Mouse (Mus musculus): ENCODE results near the gene Slc6a5. TPM values are rescaled to one million over a fixed set of nuclear protein-coding genes. Genes with fewer than 3 reads are reported as not detected.

The Slc6a5 gene
- polyA plus RNA-seq, 1 experiment from 2014 or later = not detected

GRCm38 (mm10) chr7:49902003-49902552 is 7.9 kb upstream of the Slc6a5 start:
- no peak overlapping the region for H3K27ac ChIP-seq (ENCODE audit: low read depth, low read length)
- 41% methylated on average over 9 of the region's 9 CpGs for WGBS
- no peak overlapping the region for H3K9ac ChIP-seq (ENCODE audit: low read depth, low read length)
- H3K9me3 ChIP-seq (ENCODE audit: control insufficient read depth) = no peaks in the 10 kb centered on the region
- no peak overlapping the region for H3K4me3 ChIP-seq (ENCODE audit: low read depth, low read length)
- H3K4me1 ChIP-seq (replicated peaks; ENCODE audit: control insufficient read depth, insufficient read depth, low read length) = no peaks in the 10 kb centered on the region
- no peak for ATAC-seq
- no peak for TF ChIP-seq CTCF (IDR thresholded peaks at IDR 0.05; ENCODE audit: low read depth)
- H3K4me2 ChIP-seq (replicated peaks; ENCODE audit: low read depth) = no peak overlapping the region
- no peaks in the 10 kb centered on the region for H3K36me3 ChIP-seq (ENCODE audit: control insufficient read depth, insufficient read depth)
- H3K27me3 ChIP-seq (replicated peaks; ENCODE audit: control insufficient read depth, insufficient read depth, low read length) = peaks cover 25% of the 10 kb centered on the region

DNA sequence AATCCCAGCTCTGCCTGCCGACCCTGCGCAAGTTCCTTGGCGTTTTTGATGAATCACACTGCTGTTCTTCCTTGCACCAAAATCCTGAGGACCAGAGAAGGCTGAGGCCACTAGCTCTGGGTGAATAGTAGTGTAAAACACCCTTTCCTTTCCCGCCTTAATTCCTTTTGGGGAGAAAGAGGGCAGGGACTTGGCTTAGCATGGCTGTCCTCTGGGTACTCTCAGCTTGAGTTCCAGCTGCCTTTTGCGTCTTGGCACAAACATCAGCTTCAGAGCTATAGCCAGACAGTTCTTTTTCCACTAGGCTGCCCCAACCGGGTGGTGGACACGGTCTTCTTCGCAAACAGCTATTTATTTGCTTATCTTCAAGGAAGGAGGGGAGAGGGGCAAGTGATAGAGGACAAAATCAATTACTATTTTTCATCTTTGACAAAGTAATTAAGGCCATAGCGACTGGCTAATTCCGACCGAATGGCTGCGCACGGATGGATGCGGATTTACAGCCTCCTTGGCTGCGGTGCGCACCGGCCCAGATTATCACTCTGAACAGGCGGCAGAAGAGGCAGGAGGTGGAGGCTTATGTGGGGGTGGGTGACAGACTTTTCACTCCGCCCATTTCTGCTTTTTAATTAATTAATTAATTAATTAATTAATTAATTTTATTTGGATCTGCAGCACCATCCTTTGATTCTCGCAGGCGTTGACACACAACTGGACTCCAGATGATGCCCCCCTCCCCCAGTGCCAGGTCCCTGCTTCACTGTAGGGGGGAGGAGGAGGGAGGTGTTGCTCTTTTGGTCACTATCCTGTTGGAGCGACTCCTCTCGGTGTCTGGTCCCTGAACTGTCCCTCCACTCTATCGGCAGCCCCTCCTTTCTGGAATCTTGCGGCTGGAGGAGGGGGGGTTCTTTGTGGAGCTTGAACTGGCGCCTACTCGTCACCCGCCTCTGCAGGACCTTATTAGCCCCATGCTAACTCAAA is 2.5 kb upstream of the Slc6a5 start:
- 3% methylated on average over 28 of the region's 28 CpGs for WGBS
- Histone ChIP-seq H3K27ac (ENCODE audit: low read depth, low read length) (no peak overlapping the region), H3K9me3 (ENCODE audit: control insufficient read depth) (no peaks in the 10 kb centered on the region), H3K4me2 (replicated peaks; ENCODE audit: low read depth) (no peak overlapping the region), H3K4me3 (ENCODE audit: low read depth, low read length) (no peak overlapping the region), H3K9ac (ENCODE audit: low read depth, low read length) (no peak overlapping the region), H3K27me3 (replicated peaks; ENCODE audit: control insufficient read depth, insufficient read depth, low read length) (peaks cover 78% of the 10 kb centered on the region), H3K4me1 (replicated peaks; ENCODE audit: control insufficient read depth, insufficient read depth, low read length) (no peaks in the 10 kb centered on the region), H3K36me3 (ENCODE audit: control insufficient read depth, insufficient read depth) (no peaks in the 10 kb centered on the region)
- no peak for TF ChIP-seq CTCF (IDR thresholded peaks at IDR 0.05; ENCODE audit: low read depth)
- ATAC-seq = no peak

DNA sequence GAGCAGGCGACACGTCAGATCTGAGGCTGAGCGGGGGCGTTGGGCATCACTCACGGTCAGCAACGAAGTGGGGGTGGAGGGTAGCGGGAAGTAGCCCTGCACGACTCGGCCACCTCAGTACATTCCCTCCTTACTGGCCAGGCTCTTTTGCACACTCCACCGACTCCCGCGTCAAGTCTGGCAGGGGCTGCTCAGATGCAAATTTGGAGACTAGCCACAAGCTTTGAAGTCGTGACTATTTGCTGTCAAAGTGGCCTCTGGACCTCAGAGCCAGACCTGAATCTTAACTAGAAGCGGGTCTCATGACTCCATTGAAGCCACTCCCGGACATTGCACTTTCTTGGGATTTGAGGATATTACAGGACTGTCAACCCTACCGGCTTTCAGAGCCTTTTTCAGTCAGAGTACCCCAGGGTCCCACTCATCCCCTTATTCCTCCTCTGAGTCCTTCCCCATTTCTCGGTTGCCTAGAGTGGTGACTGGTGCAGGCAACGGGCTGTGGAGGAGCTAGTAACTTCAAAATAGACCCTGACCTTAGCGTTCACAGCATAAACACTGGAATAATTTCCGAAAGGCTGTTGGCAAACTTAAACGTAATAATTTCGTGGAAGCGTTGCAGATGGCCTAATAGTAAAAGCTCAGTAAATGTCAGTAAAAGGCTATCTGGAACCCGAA is 1.6 kb upstream of the Slc6a5 start:
- Histone ChIP-seq H3K27me3 (replicated peaks; ENCODE audit: control insufficient read depth, insufficient read depth, low read length) (peaks cover 85% of the 10 kb centered on the region), H3K4me3 (ENCODE audit: low read depth, low read length) (no peak overlapping the region), H3K27ac (ENCODE audit: low read depth, low read length) (no peak overlapping the region), H3K9me3 (ENCODE audit: control insufficient read depth) (no peaks in the 10 kb centered on the region), H3K9ac (ENCODE audit: low read depth, low read length) (no peak overlapping the region), H3K4me2 (replicated peaks; ENCODE audit: low read depth) (no peak overlapping the region), H3K4me1 (replicated peaks; ENCODE audit: control insufficient read depth, insufficient read depth, low read length) (no peaks in the 10 kb centered on the region), H3K36me3 (ENCODE audit: control insufficient read depth, insufficient read depth) (no peaks in the 10 kb centered on the region)
- no peak for ATAC-seq
- TF ChIP-seq CTCF (IDR thresholded peaks at IDR 0.05; ENCODE audit: low read depth) = no peak
- 3% methylated on average over 24 of the region's 24 CpGs for WGBS

DNA sequence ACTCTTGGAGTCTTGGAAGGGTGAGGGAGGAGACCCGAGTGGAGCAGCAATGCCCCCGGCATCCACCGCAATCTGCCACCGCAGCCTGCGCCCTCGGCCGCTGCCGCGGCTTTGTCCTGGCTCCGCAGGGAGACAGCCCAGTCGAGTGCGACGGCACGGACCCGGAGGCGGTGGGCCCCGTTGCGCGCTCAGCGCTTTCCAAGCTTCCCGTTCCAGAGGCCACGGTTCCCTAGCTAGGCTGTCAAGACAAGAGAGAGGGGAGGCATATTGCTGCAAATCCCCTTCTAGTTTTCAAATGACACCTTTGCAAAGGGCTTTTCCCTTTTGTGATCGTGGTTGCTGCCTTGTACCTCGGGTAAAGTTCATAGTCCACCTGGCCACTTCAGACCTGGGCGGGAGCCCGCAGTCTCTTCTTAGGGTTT is 945 bp upstream of the Slc6a5 start:
- H3K9me3 ChIP-seq (ENCODE audit: control insufficient read depth) = no peaks in the 10 kb centered on the region
- H3K9ac ChIP-seq (ENCODE audit: low read depth, low read length) = no peak overlapping the region
- H3K4me1 ChIP-seq (replicated peaks; ENCODE audit: control insufficient read depth, insufficient read depth, low read length) = no peaks in the 10 kb centered on the region
- H3K27ac ChIP-seq (ENCODE audit: low read depth, low read length) = no peak overlapping the region
- peak; percentile 38; the same call in 1 of the 2 replicates for ATAC-seq
- 1% methylated on average over 26 of the region's 26 CpGs for WGBS
- no peak overlapping the region for H3K4me2 ChIP-seq (replicated peaks; ENCODE audit: low read depth)
- H3K36me3 ChIP-seq (ENCODE audit: control insufficient read depth, insufficient read depth) = no peaks in the 10 kb centered on the region
- no peak overlapping the region for H3K4me3 ChIP-seq (ENCODE audit: low read depth, low read length)
- peaks cover 91% of the 10 kb centered on the region for H3K27me3 ChIP-seq (replicated peaks; ENCODE audit: control insufficient read depth, insufficient read depth, low read length)
- TF ChIP-seq CTCF (IDR thresholded peaks at IDR 0.05; ENCODE audit: low read depth) = no peak

GRCm38 (mm10) chr7:49910361-49910760 is 415 bp downstream of the Slc6a5 start:
- Histone ChIP-seq H3K4me1 (replicated peaks; ENCODE audit: control insufficient read depth, insufficient read depth, low read length) (no peaks in the 10 kb centered on the region), H3K9ac (ENCODE audit: low read depth, low read length) (no peak overlapping the region), H3K27me3 (replicated peaks; ENCODE audit: control insufficient read depth, insufficient read depth, low read length) (peaks cover 95% of the 10 kb centered on the region), H3K4me3 (ENCODE audit: low read depth, low read length) (no peak overlapping the region), H3K9me3 (ENCODE audit: control insufficient read depth) (no peaks in the 10 kb centered on the region), H3K36me3 (ENCODE audit: control insufficient read depth, insufficient read depth) (no peaks in the 10 kb centered on the region), H3K4me2 (replicated peaks; ENCODE audit: low read depth) (no peak overlapping the region), H3K27ac (ENCODE audit: low read depth, low read length) (no peak overlapping the region)
- 3% methylated on average over 16 of the region's 16 CpGs for WGBS
- no peak for TF ChIP-seq CTCF (IDR thresholded peaks at IDR 0.05; ENCODE audit: low read depth)
- ATAC-seq = no peak

Data from intestine, postnatal 0 days (tissue).